Mouse (Mus musculus): ENCODE results near the gene 4930523C07Rik.

4930523C07Rik gene

DNA sequence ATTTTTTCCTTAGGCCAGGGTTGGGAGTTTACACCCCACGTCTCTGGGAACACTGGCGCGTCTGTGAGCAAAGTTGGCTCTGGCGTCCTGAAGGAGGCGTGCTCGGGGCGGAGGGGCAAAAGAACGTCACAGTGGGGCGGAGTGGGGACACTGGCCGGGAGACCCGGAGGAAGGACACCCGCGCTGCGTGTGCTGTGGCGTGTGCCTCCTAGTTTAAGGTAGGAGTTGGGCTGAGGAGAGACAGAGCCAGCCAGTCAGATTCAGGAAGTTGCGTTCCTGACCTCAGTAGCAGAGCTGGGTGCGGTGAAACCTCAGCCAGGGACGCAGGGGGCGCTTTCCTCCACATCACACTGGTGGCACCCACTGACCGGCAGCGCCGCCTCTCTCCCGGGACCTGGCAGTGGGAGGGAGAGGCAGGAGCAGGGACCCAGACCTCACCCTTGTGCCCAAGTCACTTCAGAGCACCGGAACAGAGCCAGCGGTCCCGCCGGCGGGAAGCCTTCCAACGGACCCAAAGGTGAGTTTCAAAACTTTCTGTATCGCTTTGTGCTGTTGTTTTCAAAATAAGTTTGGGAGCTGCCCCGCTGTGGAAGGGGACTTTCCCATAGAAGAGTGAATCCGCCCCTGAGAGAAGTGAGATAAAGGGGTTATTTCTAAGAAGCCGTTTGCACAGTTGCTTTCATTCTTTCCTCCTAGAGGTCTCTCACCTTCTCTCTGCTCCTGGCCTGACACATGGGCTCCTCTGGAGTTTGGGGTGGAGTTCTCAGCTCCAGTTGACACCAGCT, at the start of gene 4930523C07Rik:
Gene 4930523C07Rik, plus strand, starts transcription at position 146 of the 785 bp plus-strand sequence.
- DNase-seq, result no peak

DNA sequence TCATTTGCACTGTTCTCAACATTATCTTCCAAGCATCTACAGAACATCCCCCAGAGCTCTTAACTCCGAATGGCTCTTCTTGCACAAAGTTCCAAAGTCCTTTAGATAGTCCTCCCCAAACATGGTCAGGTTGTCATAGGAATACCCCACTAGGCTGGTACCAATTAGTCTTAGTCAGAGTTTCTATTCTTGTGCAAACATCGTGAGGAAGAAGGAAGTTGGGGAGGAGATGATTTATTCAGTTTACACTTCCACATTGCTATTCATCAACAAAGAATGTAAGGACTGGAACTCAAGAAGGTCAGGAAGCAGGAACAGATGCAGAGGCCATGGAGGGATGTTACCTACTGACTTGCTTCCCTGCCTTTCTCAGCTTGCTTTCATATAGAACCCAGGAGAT, 46.9 kb upstream of the 4930523C07Rik start:
- DNase-seq, result no peak

DNA sequence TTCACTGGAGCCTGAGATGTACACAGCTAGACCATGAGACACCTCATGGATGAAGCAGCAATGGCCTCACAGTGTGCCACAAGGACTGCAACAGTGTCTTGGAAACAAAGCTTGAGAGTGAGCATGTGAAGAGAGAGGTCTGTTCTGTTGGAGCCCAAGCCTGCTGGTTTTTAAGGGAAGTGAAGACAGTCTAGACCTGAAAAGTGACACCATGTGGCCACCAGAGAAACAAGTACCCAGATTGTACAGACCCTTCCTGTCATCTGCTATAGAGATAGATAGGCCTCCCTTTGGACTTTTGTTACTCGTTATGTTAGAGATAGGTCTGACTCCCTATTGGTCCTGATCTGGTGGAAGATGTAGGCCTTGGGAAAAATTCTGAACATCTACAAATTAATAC, 45.8 kb upstream of the 4930523C07Rik start:
- DNase-seq, result no peak

DNA sequence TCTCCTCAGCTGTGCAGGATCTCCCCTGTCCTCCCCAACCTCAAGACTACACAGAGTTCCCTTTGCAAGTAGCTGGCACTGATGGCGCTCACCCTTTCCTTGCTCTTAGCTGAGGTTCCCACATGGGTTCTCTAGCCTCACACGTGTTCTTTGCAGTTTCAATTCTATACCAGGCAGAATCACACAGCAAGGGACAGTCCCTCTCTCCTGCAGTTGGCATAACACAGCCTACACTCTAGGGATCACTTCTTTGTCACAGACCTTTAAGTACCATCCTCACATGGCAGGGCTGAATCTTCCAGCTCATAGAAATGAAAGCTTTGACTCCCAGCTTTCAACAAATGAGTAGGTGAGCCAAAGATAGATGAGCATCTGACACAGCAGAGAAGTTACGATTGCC, 45.0 kb upstream of the 4930523C07Rik start:
- no peak for DNase-seq

DNA sequence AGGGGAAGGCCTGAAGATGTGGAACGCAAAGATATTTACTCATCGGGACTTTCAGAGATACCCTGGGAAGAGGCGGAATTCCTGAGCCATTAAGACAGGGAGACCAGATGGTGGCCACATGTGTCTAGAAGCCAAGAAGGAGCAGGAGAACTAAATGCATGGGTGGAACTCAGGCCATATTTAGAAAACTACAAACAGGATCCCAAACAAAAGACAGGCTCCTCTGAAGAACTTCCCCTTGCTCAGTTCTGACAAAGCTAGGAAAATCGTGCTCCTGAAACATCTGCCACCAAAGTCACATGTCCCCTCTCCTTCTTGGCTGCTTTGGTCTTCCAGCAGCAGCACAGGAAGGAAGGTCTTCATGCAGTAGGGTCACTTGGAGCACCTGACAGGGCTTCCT, 38.9 kb upstream of the 4930523C07Rik start:
- no peak for DNase-seq

DNA sequence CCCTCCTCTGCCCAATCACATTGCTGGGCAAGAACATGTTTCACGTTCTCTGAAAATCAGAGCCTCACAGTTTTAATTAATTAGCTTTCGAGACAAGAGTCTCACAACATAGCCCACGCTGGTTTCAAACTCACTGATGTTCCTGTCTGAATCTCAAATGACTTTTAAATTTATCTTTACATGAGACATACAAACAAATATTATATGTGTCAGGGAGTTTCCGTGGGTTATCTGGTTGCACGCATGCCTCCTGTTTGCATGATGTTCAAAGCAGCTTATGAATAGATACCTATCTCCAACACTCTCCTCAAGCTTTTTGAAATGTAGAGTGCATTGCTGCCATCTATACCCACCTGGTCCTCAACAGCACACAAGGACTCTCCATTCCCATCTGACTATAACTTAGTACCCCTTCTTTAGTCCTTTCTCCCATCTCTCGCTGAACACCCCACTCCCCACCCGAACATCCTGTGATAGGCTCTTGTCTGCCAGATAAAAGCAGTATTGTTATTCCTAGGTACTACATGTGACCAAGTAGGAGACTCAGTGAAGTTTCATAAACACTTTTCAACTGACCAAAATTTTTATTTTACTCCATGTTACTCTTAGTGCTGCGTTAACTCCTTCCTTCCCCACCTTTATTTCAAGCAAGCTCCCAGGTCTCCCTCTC, 37.1 kb upstream of the 4930523C07Rik start:
- DNase-seq, result no peak

DNA sequence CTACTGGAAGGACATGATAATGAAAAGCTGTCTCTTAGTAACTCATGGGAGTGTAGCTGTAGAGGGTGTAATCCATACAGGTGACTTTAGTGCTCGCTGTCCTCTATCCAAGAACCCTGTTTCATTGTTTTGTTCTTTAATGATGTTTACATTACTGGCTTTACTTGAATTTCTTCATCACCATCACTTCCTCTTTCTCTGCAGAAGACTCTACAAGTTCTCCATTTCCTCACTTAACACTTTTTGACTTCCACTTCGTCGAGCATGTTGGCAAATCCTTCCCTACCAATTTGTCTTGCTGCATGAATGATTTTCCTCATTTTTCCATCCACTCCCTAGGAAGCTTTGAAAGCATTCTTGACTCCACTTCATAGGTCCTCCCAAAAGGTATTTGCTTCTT, 31.1 kb upstream of the 4930523C07Rik start:
- DNase-seq, result no peak

DNA sequence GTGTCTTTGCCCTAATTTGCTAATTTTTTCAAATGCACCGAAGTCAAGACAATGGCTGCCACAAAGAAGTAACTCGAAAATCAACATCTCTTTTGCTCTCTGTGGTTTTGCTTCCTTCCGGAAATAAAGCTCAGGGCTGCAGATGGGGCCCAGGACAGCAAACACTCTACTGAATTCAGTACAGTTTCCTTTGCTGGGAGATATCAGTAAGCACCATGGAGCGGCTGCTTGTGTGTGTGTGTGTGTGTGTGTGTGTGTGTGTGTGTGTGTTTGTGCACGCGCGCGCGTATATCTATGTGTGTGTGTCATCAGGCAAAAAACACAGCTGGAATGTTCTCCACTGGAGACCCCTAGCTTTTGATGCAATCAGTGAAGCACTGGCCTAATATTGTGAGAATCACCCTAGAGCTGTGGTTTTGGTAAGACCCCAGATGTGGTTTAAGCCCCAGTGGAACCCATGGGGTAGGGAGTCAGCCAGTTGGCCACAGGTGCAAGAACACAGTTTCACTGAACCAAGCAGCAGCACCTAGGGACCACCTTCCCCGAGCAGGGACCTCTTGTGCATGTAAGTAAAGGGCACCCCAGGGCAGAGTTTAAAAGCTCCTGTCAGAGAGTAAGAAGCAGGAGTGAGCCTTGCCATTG, 19.7 kb upstream of the 4930523C07Rik start:
- no peak for DNase-seq

DNA sequence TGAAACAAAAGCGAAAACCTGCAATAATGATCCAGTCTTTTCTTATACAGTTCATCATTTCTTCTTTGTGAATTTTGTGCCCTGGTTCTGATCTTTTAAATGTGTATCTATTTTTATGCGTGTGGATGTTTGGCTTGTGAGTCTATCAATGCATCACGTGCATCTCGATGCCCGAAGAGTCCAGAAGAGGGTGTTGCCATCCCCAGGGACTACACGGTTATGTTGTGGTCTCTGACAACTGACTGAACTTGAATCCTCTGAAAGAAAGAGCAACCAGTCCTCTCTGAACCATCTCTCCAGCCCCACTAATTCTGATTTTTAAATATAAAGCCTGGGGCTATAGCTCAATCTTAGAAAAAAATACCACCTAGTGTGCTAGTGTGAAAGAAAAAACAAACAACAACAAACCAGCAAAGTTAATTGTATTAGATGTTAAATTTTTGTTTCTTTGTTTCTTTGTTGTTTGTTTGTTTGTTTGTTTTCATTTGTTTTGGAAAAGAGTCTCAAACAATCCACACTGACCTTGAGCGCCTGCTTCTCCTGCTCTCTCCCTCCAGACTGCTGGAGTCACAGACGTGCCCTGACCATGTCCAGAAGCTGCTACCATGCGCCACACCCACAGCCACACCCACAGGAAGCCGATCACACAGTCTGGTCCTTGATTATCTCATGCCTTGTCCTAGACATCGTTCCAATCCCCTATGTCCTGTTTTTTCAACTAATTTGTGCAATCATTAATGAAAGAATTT, 18.9 kb upstream of the 4930523C07Rik start:
- no peak for DNase-seq

DNA sequence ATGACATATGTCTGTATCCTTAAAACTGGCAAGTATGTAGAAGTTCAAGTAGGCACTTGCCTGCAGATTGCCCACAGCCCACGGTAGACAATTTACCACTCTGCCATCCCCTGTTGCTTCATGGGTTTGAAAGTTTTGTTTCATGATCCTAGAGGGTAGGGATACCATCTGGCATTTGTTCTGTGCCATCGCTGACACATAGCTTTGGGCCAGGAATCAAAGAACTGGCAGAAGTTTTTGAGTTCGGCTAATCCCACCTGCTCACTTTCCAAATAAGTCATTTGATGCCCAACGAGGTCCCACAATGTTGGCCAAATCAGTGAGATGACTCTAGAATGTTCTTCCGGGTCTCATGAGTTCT, 18.3 kb upstream of the 4930523C07Rik start:
- DNase-seq, result peak; percentile 38

DNA sequence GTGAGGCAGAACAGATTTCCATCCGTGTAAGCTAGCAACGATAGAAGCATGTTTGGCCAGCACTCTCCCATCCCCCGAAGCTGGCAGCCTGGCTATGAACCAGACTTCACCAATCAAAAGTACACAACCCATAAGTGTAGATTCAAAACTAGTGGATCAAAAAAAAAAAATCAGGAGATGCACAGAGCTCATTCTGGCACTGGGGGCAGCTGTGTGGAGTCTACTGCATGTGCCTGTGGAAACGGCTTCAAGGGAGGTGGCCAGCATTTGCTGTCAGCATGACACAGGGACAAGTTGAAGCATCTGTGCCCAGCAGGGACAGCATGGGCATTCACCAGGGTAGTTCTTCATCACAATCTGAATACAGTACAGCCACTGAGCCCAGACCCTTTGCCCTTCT, 16.2 kb upstream of the 4930523C07Rik start:
- no peak for DNase-seq

DNA sequence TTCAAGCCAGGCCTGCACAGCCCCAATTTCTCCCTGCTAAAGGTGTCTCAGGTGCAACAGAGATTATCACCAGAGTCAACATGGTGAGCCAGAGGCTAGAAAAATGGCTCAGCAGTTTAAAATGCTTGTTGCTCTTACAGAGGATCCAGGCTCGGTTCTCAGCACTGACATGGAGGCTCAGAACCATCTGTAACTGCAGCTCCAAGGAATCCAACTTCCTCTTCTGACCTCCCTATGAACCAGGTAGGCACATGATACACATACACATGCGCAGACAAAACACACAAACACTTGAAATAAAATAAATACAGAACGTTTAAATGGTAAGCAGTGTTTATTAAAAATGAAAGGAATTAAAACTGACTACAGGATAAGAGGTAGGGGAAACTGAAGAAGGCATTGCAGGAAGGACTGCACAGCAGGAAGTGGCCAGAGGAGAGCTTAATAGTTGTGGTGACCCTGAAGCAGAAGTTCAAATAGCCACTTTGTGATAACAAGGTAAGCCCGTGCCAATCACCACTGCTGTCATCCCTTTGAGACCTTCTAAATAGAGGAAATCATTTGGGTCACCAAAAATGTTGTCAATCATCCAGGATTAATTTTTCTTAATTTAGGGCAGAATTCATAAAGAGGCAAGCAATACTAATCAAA, 10.1 kb upstream of the 4930523C07Rik start:
- DNase-seq, result no peak

DNA sequence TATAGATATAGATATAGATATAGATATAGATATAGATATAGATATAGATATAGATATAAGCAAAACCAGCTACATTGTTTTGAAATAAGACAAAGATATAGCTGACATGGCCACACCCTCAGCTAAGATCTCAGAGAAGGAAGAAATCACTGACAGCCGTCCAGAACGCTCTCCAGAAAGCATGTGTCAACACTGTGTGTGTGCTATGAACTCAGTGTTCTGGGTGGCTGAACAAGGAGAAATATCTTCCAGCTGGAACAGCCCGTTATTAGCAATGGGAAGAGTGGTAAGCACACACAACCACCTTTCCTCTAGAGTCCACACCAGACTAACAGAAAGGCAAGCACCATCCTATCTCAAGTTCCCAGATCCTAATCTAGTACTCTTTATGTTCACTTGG, 8.6 kb upstream of the 4930523C07Rik start:
- DNase-seq, result no peak

DNA sequence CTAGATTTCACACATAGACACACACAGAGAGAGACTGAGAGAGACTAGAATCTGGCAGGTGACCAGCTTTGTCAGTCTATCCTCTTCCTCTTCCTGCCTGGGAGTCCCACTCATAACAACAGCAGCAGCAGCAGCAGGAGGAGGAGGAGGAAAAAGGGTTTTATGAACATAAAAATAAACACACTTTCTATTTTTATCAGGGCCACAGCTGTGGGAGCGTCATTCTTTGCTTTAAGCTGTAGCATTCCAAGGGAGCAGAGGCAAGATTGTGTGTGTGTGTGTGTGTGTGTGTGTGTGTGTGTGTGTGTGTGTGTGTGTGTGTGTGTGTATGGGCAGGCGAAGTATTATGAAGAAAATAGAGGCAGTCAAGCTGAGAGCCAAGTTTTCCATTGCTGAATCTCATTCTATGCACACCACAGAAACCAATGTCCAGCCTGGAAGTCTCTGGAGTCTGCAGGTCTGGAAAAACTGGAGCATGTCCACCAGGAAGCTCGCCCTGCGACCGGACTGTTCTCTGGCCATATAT, 7.1 kb upstream of the 4930523C07Rik start:
- peak; percentile 23 for DNase-seq

DNA sequence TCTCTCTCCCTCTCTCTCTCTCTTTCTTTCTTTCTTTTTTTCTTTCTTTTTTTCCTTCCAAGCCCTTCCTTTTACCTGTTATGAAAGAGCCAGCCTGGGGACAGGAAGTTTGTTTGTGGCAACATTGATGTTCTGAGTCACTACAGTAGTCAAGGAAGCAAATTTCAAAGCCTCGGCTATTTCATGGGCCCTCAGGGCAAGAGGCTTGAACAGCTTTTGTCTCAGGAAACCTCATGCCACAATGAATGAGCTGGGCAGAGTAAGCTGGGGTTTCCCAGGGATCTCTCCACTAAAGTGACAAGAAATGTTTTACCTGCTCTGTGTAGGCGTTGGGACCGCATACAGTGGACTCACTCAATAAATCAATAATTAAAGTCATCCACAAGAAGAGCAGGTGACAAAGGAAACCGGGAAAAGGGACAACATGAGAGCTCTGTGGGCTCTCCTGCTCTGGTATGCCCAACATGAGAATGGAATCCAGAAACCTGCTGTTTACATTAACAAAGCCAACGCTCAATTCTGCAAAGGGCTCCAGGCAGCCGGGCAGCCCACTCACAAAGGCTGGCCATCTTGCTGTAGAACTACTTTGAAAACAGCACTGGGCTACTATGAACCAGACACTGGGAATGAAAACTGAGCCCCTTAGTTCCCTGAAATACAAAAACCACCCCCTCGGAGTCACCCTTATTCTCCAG, 4.1 kb upstream of the 4930523C07Rik start:
- no peak for DNase-seq

DNA sequence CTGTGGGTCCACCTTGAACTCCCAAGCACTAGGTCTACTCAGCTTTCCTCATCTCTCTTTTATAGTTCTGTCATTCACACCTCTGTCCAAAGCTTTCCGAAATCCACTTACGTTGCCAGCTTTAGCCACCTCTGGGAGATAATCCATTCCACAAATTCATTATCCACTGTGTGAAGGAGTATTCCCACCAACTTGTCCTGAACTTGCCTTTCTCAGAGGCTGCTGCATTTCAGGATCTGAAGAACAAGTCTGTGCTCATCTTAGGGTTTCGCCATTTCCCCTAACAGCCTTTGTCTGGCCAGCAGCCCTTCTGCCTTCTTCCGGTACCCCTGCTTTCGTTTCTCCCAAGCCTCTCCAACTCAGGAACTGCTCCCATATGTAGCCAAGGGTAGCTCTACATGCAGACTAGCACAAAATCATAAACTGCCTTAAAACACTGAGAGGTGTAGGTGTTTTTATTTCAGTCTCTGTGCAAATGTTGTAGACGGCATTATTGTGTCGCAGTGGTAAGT, 2.9 kb upstream of the 4930523C07Rik start:
- no peak for DNase-seq

DNA sequence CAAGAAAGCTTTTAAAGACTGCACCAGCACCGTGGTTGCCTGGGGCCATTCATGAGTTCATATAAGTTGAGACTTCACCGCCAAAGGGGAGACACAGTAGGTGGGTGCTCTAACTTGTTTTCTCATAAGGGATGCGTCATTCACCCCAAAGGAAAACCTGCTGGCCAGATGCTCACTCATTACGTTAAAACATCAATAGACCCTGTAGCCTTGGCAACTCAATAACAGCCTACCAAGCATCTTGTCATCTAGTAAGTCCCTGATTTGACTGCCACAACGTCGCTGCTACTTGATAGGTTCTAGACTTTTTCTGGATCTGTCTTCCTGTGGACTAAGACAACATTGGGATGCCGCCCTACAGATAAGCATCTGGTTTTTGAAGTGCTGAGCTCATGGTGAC, 1.8 kb upstream of the 4930523C07Rik start:
- DNase-seq, result no peak

DNA sequence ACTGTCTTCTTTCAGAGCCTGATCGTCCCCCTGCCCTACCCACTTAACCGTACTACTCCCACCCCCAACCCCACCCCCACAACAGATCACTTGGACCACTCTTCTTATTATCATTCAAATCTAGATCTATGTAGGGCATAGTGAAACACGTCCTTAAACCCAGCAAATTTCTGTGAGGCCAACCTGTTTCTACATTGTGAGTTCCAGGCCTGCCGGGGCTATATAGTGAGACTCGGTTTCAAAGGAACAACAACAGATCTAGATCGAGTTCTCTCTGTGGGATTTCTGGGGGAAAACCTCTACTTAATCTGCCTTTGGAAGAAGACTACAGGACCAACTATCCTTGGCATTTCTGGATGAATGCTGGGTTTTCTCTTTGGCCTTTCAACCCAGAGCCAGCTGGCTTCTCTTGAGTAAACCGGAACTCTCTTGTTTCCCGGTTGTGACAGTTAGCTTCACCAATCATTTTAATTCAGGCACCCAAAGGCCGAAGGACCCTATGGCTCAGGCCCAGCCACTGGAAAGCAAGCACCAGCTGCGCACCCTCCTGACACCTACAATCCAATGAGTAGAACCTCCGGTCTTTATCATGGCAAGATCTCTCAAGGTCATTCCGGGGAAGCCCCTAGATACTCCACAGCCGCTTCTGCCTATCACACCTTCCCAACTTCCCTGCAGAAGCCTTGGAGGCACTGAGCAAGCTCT, 759 bp upstream of the 4930523C07Rik start:
- no peak for DNase-seq

DNA sequence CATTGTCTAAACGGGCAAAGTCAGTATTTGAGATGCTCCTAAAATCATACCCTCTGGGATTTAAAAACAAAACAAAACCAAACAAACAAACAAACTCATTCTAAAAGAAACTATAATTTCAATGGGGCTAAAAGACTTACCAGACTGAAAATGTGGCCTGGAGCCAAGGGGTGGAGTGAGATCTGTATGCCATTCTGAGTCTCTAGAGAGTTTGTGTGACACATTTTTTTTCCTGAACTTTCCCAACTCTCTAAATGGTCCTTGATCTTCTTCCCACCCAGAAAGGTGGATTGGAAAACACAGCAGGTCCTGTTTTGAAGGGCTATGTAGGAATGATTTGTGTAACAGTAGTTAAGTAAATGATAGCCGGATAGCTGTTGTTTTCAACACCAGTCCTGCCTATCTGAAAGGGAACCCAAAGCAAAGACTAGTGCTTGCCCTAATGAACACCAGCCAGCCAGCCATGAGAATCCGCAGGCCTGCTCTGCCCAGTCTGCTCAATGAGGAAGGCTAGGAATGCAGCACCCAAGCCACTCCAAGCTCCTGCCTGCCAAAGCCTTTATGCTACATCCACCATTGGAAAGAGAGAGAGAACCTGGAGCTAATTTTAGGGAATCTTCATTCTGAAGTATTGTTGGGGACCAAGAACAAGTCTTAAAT, 1.0 kb downstream of the 4930523C07Rik start:
- no peak for DNase-seq

DNA sequence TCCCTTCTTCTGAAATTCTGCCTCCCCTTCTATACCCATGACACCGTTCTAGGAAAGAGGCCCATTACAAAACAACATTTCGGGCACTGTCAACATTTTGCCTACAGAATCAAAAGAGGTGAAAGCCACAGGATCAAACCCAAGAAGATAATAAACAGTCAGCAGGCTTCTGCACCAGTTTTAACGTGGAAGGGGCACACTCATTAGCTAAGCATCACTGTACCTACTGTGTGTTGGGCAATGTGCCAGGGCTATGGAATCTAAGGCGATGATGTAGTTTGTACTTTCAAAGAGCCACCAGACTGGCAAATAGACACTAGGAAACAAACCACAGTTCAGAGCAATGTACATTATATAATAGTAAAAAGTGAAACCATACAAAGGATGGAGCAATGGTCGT, 1.8 kb downstream of the 4930523C07Rik start:
- DNase-seq, result no peak

DNA sequence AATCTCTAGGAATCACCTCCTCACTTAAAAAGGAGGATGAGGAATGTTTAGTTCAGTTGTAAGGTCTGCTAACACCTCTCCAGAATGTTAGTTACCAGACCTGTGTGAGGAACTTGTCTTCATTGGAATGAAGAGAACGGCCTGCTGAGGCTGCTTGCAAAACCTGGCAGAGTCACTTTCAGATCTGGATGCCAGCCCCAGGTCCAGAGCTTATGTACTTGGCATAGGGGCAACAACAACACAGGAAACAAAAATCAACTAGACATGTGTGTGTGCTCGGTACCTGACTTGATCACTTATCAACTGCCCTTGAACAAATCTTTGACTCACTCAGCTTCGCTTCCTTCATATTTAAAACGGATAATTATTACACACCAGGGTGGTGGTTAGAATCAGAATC, 2.6 kb downstream of the 4930523C07Rik start:
- no peak for DNase-seq
